Mouse (Mus musculus) embryonic facial prominence, embryonic 12.5 days (tissue): ENCODE data around the gene Prss36. TPM values are rescaled to one million over a fixed set of nuclear protein-coding genes. Genes with fewer than 3 reads are reported as not detected.

Experiments
- polyA plus RNA-seq: library from polyadenylated mRNA; unstranded; fragments of >200 nt; fragmentation: Nextera tagmentation; extraction: Ambion mirVana; gene quantifications from 2 replicates; pipeline ENCODE4 v1.2.1, GENCODE M21; 2016

Prss36 gene
- polyA plus RNA-seq, 1 experiment from 2014 or later: 10.5 TPM

Other genes starting within 250 kb of the Prss36 start
- gene Bcl7c, start 237.8 kb downstream of the Prss36 start, polyA plus RNA-seq: 127 and 141 TPM in 2 replicates
- 27.7 and 30.5 TPM in 2 replicates for gene Ctf1, start 234.0 kb downstream of the Prss36 start, polyA plus RNA-seq
- 0.55 and 0.68 TPM in 2 replicates for gene Ctf2, start 214.6 kb downstream of the Prss36 start, polyA plus RNA-seq
- 11.8 and 11.9 TPM in 2 replicates for gene Fbxl19, start 202.2 kb downstream of the Prss36 start, polyA plus RNA-seq
- 16.7 and 17.5 TPM in 2 replicates for gene Orai3, start 176.9 kb downstream of the Prss36 start, polyA plus RNA-seq
- gene Setd1a, start 170.1 kb downstream of the Prss36 start, polyA plus RNA-seq: 25.5 and 26.5 TPM in 2 replicates
- not detected in 2 replicates for gene Gm49388, start 161.1 kb downstream of the Prss36 start, polyA plus RNA-seq
- gene Hsd3b7, start 146.1 kb downstream of the Prss36 start, polyA plus RNA-seq: 10.3 and 10.9 TPM in 2 replicates
- 36.1 and 41.5 TPM in 2 replicates for gene Stx4a, start 122.4 kb downstream of the Prss36 start, polyA plus RNA-seq
- gene Stx1b, start 122.2 kb downstream of the Prss36 start, polyA plus RNA-seq: 9.1 and 10.0 TPM in 2 replicates
- 15.6 and 16.2 TPM in 2 replicates for gene Zfp646, start 70.5 kb downstream of the Prss36 start, polyA plus RNA-seq
- gene Zfp668, start 69.9 kb downstream of the Prss36 start, polyA plus RNA-seq: 31.8 and 32.9 TPM in 2 replicates
- 1.2 and 1.3 TPM in 2 replicates for gene Prss53, start 55.8 kb downstream of the Prss36 start, polyA plus RNA-seq
- gene Gm21974, start 51.3 kb downstream of the Prss36 start, polyA plus RNA-seq: not detected in 2 replicates
- gene Vkorc1, start 51.1 kb downstream of the Prss36 start, polyA plus RNA-seq: 88.6 and 93.5 TPM in 2 replicates
- 86.9 and 88.2 TPM in 2 replicates for gene Bckdk, start 42.6 kb downstream of the Prss36 start, polyA plus RNA-seq
- 50.9 and 53.7 TPM in 2 replicates for gene Kat8, start 34.2 kb downstream of the Prss36 start, polyA plus RNA-seq
- gene Prss8, start 16.6 kb downstream of the Prss36 start, polyA plus RNA-seq: 8.3 and 8.4 TPM in 2 replicates
- gene Fus, start 20.7 kb upstream of the Prss36 start, polyA plus RNA-seq: 582 and 594 TPM in 2 replicates
- gene Pycard, start 47.1 kb upstream of the Prss36 start, polyA plus RNA-seq: 11.2 and 13.6 TPM in 2 replicates
- 0.34 and 0.45 TPM in 2 replicates for gene Trim72, start 57.2 kb upstream of the Prss36 start, polyA plus RNA-seq
- 0.74 and 0.88 TPM in 2 replicates for gene Itgam, start 115.9 kb upstream of the Prss36 start, polyA plus RNA-seq
- gene Gm49368, start 116.0 kb upstream of the Prss36 start, polyA plus RNA-seq: not detected in 2 replicates
- not detected in 2 replicates for gene Itgax, start 182.8 kb upstream of the Prss36 start, polyA plus RNA-seq
- gene Itgad, start 207.7 kb upstream of the Prss36 start, polyA plus RNA-seq: not detected in 2 replicates